Mouse (Mus musculus) frontal cortex, postnatal 10 days (tissue): Measurements from ENCODE around the gene Cpt1a.

Source experiments
- DNase-seq, 2 experiments: peaks; one replicate each; pipeline ENCODE4 v3.0.0; 2022; ENCODE audit warnings: low spot score in 2 of 2, mixed read lengths in 1 of 2

The Cpt1a gene

GRCm38 (mm10) chr19:3322261-3322969, at the start of gene Cpt1a:
TSS of gene Cpt1a (plus strand) at chr19:3322334.
- DNase-seq: peak in 1 of 2 experiments; percentile 36

- DNase-seq: no peak
These were observed 48.8 kb upstream of the Cpt1a start for GRCm38 (mm10) chr19:3273331-3273730.

- DNase-seq: no peak
These were observed 46.3 kb upstream of the Cpt1a start for GRCm38 (mm10) chr19:3275744-3276365.

- no peak for DNase-seq
These were observed 40.2 kb upstream of the Cpt1a start for GRCm38 (mm10) chr19:3281886-3282285.

- peak; percentile 89 to 92 for DNase-seq
These were observed 39.3 kb upstream of the Cpt1a start, which contains the start of the genes Mrpl21 and Ighmbp2 for GRCm38 (mm10) chr19:3282572-3283467. TSS of gene Mrpl21 (plus strand) at chr19:3282901. TSS of gene Ighmbp2 (minus strand) at chr19:3283017.

GRCm38 (mm10) chr19:3289006-3289405, 33.1 kb upstream of the Cpt1a start:
- no peak for DNase-seq

GRCm38 (mm10) chr19:3292028-3292427, 30.1 kb upstream of the Cpt1a start:
- DNase-seq: peak in 1 of 2 experiments; percentile 46

- DNase-seq: no peak
These were observed 29.1 kb upstream of the Cpt1a start for GRCm38 (mm10) chr19:3292993-3293392.

GRCm38 (mm10) chr19:3295245-3295644, 26.9 kb upstream of the Cpt1a start:
- DNase-seq: no peak

- no peak for DNase-seq
These were observed 25.1 kb upstream of the Cpt1a start for GRCm38 (mm10) chr19:3297034-3297433.

- no peak for DNase-seq
These were observed 24.4 kb upstream of the Cpt1a start for GRCm38 (mm10) chr19:3297775-3298174.

- DNase-seq: no peak
These were observed 18.1 kb upstream of the Cpt1a start for GRCm38 (mm10) chr19:3304017-3304416.

GRCm38 (mm10) chr19:3307175-3307949, 14.8 kb upstream of the Cpt1a start:
- no peak for DNase-seq

GRCm38 (mm10) chr19:3319341-3319740, 2.8 kb upstream of the Cpt1a start:
- no peak for DNase-seq

GRCm38 (mm10) chr19:3320086-3320485, 2.0 kb upstream of the Cpt1a start:
- no peak for DNase-seq

GRCm38 (mm10) chr19:3320801-3321200, 1.3 kb upstream of the Cpt1a start:
- no peak for DNase-seq

- peak; percentile 33 to 47 for DNase-seq
These were observed 517 bp upstream of the Cpt1a start for GRCm38 (mm10) chr19:3321617-3322016.

- peak; percentile 38 to 70 for DNase-seq
These were observed 1.1 kb downstream of the Cpt1a start for GRCm38 (mm10) chr19:3323201-3323621.

GRCm38 (mm10) chr19:3323753-3324270, 1.7 kb downstream of the Cpt1a start:
- DNase-seq: peak; percentile 35 to 57

- DNase-seq: no peak
These were observed 2.2 kb downstream of the Cpt1a start for GRCm38 (mm10) chr19:3324271-3324811.
